Mouse (Mus musculus): Measurements from ENCODE around the gene Dhx35.

Dhx35 gene

DNA sequence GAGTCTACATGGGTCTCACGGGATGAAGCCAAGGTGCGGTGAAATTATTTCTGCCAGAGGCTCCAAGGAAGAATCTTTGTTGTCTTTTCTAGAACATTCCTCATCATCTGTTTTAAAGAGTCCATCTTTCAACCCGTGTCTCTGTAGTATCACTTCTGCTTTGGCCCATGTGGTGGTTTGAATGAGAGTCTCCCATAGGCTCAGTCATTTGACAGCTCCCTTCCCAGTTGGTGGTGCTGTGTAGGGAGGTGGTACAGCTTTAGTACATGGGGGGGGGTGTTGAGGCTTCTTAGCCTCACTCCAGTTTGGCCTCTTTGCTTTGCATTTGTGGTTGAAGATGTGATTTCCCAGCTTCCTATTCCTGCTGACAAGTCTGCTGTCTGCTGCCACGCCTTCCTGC is 96.7 kb downstream of the Dhx35 start:
- no peak for DNase-seq (ENCODE audit: low read depth, low spot score)

DNA sequence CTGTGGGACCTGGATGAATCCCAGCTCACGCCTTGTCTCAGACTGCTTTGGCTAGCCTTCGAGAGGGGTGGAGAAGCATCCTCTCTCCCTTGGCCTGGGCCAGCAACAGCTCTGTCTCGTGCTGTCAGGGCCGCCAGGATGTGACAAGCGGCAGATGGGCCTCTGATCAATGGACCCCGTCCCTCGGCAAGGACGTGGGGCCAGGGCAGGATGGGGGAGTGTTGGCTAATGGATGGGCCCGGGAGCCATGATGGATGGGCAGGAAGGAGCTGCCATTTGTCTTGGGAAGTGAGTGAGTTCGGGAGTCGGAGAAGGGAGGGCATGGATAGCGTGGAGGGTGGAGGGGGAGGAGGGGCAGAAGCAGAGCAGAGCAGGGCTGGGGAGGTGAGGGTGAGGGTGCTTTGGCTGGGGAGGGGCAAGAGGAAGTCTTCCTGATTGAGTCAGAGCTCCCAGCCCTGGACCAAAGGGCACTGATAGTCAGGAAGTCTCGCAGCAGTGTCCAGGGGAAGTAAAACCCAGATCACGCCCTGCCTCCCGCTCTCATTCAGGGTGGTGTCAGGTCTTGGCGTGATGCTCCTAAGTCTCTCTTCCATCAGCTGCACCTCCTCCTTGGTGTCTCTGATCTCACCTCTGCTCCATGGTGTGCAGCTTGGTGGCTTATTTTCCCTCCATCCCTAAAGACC is 98.7 kb downstream of the Dhx35 start:
- no peak for DNase-seq (ENCODE audit: low read depth, low spot score)

DNA sequence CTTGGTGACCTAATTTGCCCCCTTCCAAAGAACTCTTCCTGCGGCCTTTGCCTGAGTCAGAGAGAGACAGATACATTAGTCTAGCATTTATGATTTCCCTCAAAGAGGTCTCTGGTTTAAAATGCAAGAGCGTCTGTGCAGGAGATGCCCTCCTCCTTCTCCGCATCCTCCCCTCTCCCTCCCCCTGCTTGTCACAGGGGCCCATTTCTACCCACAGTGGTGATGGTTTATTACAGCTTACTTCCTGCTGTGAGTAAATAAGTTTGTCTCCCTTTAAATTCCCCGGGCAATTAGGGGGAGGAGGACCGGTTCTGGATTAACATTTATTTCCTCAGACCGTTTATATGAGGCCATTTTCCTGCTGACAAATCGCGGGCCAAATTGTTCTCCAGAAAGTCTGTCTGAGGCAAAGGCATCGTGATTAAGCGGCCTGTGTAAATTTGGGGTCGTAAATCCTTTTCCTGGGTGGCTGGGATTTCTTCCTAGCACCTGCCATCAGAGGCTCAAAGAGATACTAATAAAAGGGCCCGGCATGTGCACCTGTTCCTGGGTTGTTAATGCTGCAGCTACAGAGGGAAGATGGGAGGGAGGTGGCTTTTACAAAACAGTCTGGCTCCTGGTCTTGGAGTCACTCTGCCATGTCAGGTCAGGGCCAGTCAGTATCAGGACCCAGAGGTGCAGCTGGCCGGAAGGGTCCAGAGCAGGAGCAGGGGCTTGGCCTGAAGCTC is 104.0 kb downstream of the Dhx35 start:
- no peak for DNase-seq (ENCODE audit: low read depth, low spot score)

Measured in CD4-positive, CD25-positive, alpha-beta regulatory T cell, adult 2 months (primary cell).